Mouse (Mus musculus) C2C12 (cell line): ENCODE data around the gene Gm26602.

Source experiments
- CEBPB ChIP-seq: IDR thresholded peaks from one replicate; pipeline ENCODE4 v1.6.1; 2011; ENCODE audit warnings: low read depth, mild to moderate bottlenecking, control low read depth, moderate library complexity
- CTCF ChIP-seq: IDR thresholded peaks from one replicate; pipeline ENCODE4 v1.5.1; 2011; ENCODE audit not compliant: control insufficient read depth, insufficient read depth, insufficient read length
- FOSL1 ChIP-seq: IDR thresholded peaks from one replicate; pipeline ENCODE4 v1.8.0; 2011; ENCODE audit warnings: mild to moderate bottlenecking, low read length; ENCODE audit not compliant: poor library complexity, insufficient read depth, severe bottlenecking
- MYOD1 ChIP-seq: IDR thresholded peaks from one replicate; pipeline ENCODE4 v1.6.1; 2011; ENCODE audit warnings: low read depth; ENCODE audit not compliant: control insufficient read depth, insufficient read length
- MYOG ChIP-seq: IDR thresholded peaks from one replicate; pipeline ENCODE4 v1.6.1; 2011; ENCODE audit not compliant: control insufficient read depth, insufficient read length; ENCODE audit errors: extremely low read depth
- USF1 ChIP-seq: IDR thresholded peaks from one replicate; pipeline ENCODE4 v1.6.1; 2011; ENCODE audit warnings: low read depth, mild to moderate bottlenecking, control low read depth, moderate library complexity

DNA sequence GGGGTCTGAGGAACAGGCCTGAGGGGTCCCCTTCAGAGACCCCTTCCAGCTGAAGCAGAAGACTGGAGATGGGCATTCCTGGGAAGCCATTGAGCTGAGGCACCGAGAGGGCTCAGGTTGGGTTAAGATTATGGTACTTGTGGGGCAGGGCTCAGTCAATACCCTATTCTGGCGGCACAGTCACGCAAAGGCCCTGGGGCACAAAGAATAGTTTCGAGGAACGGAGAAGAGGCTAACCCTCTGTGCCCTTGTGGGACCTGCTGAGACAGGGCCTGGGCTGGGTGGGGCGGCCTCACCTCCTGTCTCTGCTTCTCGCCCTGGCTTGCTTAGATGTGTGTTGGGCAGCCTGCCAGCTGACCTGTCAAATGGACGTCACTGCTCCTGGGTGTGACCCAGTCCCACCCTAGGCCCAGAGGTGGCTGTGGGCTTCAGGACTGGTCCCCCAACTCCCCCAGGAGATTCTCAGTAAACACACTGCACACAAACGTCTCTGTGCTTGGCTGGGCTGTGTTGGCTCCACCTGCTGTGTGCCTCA, 22.6 kb downstream of the Gm26602 start:
- no peak for TF ChIP-seq CTCF
- TF ChIP-seq USF1: no peak
- TF ChIP-seq MYOD1: no peak
- no peak for TF ChIP-seq CEBPB
- TF ChIP-seq MYOG: no peak
- no peak for TF ChIP-seq FOSL1
